ENCODE assay signal across 8 mouse cellular contexts in the genomic region with DNA sequence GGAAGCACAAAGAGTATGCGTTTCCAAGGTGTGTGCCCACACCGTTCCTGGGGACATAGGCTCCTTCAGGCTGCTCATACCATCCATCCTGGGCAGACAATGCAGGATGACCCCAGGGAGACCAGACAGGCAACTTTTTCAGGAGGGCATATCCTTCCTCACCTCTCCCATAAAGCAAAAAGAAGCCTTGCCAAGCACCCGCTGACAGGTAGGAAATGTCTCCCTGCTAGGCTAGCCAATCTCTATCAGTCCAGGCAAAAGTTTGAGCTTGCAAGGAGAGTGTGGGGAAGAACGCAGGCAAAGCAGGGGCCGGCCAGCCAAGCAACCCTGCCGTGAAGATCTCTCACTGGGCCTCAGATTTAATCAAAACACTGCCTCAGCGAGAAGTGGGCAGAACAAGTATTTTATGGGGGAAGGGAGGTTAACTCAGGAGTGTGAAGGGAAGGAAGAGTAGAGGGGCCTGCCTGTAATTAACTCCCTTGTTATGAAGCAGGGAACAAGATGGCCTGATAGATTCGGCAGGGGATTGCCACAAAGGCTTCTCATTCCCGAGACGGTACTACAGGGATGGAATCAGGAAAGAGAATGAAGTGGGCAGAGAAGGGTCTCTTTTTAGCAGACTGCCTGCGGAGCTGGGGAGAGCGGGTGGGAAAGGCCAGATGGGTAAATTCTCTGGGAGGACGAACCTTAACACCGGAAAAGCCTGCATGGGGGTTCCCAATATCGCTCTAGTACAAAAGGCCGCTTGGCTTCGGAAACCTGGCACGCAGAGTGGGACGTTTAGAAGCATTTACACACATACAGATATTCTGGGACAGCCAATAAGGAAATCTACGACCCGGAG. TPM values are rescaled to one million over a fixed set of nuclear protein-coding genes. Genes with fewer than 3 reads are reported as not detected.
DNase-seq lines count a peak whose midpoint lies in the region; ATAC-seq and TF ChIP-seq lines count a peak whose summit lies in the region.

No protein-coding gene starts in this region.

- DNase-seq in 3134 (ENCODE audit: extremely low read depth, insufficient read length, low spot score) (peak; percentile 47), NIH3T3 (ENCODE audit: low read depth) (peak; percentile 33)
- peak; percentile 43 for DNase-seq in hindbrain, embryonic 10.5 days (ENCODE audit: low spot score)
- DNase-seq in liver, adult 2 months (ENCODE audit: extremely low read depth, low read depth, low spot score) = peak; percentile 76
- no peak for DNase-seq in stomach, postnatal 0 days (ENCODE audit: low spot score)
- no peak for DNase-seq in gastrocnemius, postnatal 14 days
- DNase-seq in gastrocnemius, postnatal 36 days = no peak

- H3K36me3 ChIP-seq in hindbrain, embryonic 10.5 days = peaks cover 9% of the 10 kb centered on the region
- H3K36me3 ChIP-seq in liver, adult 2 months (ENCODE audit: control insufficient read depth, insufficient read depth, low read length) = no peaks in the 10 kb centered on the region; the same call in 1 of the 2 replicates
- no peaks in the 10 kb centered on the region; the same call in 1 of the 2 replicates for H3K36me3 ChIP-seq in stomach, postnatal 0 days (ENCODE audit: control insufficient read depth, insufficient read depth, low read length)

- intact Hi-C loops in gastrocnemius, postnatal 14 days (cut with DNase I; ENCODE audit: low total_unique reads) = loop anchor here (5.0 kb wide), 1 partner anchor 61 kb away; no protein-coding TSS in a partner anchor
- intact Hi-C loops in gastrocnemius, postnatal 36 days (cut with DNase I) = loop anchor here (2.0 to 5.0 kb wide), 4 partner anchors 40 to 110 kb away; no protein-coding TSS in a partner anchor

- peak overlapping the region; percentile 93 for H3K27ac ChIP-seq in hindbrain, embryonic 10.5 days
- peak overlapping the region; percentile 61 for H3K27ac ChIP-seq in liver, adult 2 months (replicated peaks; ENCODE audit: insufficient read depth, low read depth, low read length)
- peak overlapping the region; percentile 42 for H3K27ac ChIP-seq in stomach, postnatal 0 days (replicated peaks)

- peaks cover 29% of the 10 kb centered on the region for H3K27me3 ChIP-seq in hindbrain, embryonic 10.5 days (ENCODE audit: insufficient read depth, poor library complexity, severe bottlenecking)
- H3K27me3 ChIP-seq in liver, adult 2 months (ENCODE audit: control insufficient read depth, insufficient read depth, low read length) = no peaks in the 10 kb centered on the region
- H3K27me3 ChIP-seq in stomach, postnatal 0 days (ENCODE audit: control insufficient read depth, insufficient read depth, low read length) = no peaks in the 10 kb centered on the region

- peak overlapping the region; percentile 78 for H3K4me3 ChIP-seq in hindbrain, embryonic 10.5 days
- H3K4me3 ChIP-seq in liver, adult 2 months (ENCODE audit: insufficient read depth, low read depth, low read length) = peak overlapping the region; percentile 91
- H3K4me3 ChIP-seq in stomach, postnatal 0 days (ENCODE audit: low read depth, low read length) = peak overlapping the region; percentile 83

- TF ChIP-seq EP300 in stomach, postnatal 0 days (optimal IDR thresholded peaks at IDR 0.05) = no peak

- no peak for TF ChIP-seq POLR2A in liver, adult 2 months (IDR thresholded peaks at IDR 0.05; ENCODE audit: extremely low read depth, insufficient read depth, low read length)

- no peak for TF ChIP-seq CTCF in liver, adult 2 months (IDR thresholded peaks at IDR 0.05; ENCODE audit: low read depth, low read length)
- TF ChIP-seq CTCF in stomach, postnatal 0 days (IDR thresholded peaks at IDR 0.05; ENCODE audit: low read depth) = no peak

- 2% methylated on average over 21 of the region's 21 CpGs for whole genome bisulfite sequencing in hindbrain, embryonic 10.5 days
- WGBS in liver, adult 2 months = 3% methylated on average over 21 of the region's 21 CpGs
- 12% methylated on average over 21 of the region's 21 CpGs for WGBS in stomach, postnatal 0 days

- no peaks in the 10 kb centered on the region for H3K9me3 ChIP-seq in hindbrain, embryonic 10.5 days
- H3K9me3 ChIP-seq in stomach, postnatal 0 days (ENCODE audit: control insufficient read depth, low read length) = no peaks in the 10 kb centered on the region

- H3K79me2 ChIP-seq in liver, adult 2 months (ENCODE audit: control insufficient read depth, insufficient read depth, low read length) = peaks cover 42% of the 10 kb centered on the region

- H3K4me2 ChIP-seq in stomach, postnatal 0 days (replicated peaks; ENCODE audit: low read depth) = peak overlapping the region; percentile 97

- no peak for ATAC-seq in stomach, postnatal 0 days (ENCODE audit: low FRiP score, low TSS enrichment)
- ATAC-seq in monocyte, adult 5-6 weeks (replicated peaks; ENCODE audit: insufficient number of reproducible peaks, low FRiP score, low TSS enrichment, poor library complexity, severe bottlenecking) = no peak

- peak overlapping the region; percentile 96 for H3K9ac ChIP-seq in liver, adult 2 months (ENCODE audit: low read depth, low read length)
- peak overlapping the region; percentile 94 for H3K9ac ChIP-seq in stomach, postnatal 0 days (ENCODE audit: low read length)

- H3K4me1 ChIP-seq in hindbrain, embryonic 10.5 days (replicated peaks) = peaks cover 74% of the 10 kb centered on the region
- peaks cover 28% of the 10 kb centered on the region for H3K4me1 ChIP-seq in liver, adult 2 months (ENCODE audit: control insufficient read depth, insufficient read depth, low read length)
- peaks cover 6% of the 10 kb centered on the region for H3K4me1 ChIP-seq in stomach, postnatal 0 days (replicated peaks; ENCODE audit: control insufficient read depth, insufficient read depth)

RNA-seq across cellular contexts. Expression of a gene that starts 3.7 kb away (rescaled TPM):
- 3.2 and 3.7 TPM in 2 replicates for polyA plus RNA-seq in hindbrain, embryonic 10.5 days (2016; fragmentation: Nextera tagmentation; extraction: Ambion mirVana)
- total RNA-seq in liver, adult 2 months (2014; rRNA removed) = 16.1 and 17.1 TPM in 2 replicates
- polyA plus RNA-seq in liver, adult 2 months (2012; rRNA removed) = 42.1 and 65.7 TPM in 2 replicates
- 5.5 and 6.9 TPM in 2 replicates for polyA plus RNA-seq in stomach, postnatal 0 days (2015; fragmentation: Nextera tagmentation; extraction: Ambion mirVana)
- 1.0 to 3.3 TPM (median 1.1 TPM) in 3 replicates for total RNA-seq in monocyte, adult 5-6 weeks (2017)
- 1 to 10 TPM; 6.7 to 7.8 TPM for total RNA-seq in gastrocnemius, postnatal 14 days (2021)
- total RNA-seq in gastrocnemius, postnatal 36 days (2021) = 1 to 10 TPM; 6.3 to 6.7 TPM

Comparison
In these comparisons a context has a peak if more than half of its experiments do, and no peak if none do; other contexts are left out.
1. DNase-seq: peak in 3134 (single experiment), NIH3T3 (single experiment), hindbrain, embryonic 10.5 days (single experiment) and liver, adult 2 months (single experiment); none in stomach, postnatal 0 days (single experiment), gastrocnemius, postnatal 14 days (single experiment) and gastrocnemius, postnatal 36 days (0 of 2).
2. H3K27ac ChIP-seq: peak in every context shown above with its lines; median percentile 93 in hindbrain, embryonic 10.5 days; 61 in liver, adult 2 months; 42 in stomach, postnatal 0 days.
3. Peak in every context shown above with its lines, with median percentiles within 50 percentile points of each other: H3K4me3 ChIP-seq.